Mouse (Mus musculus) CD4-positive helper T cell, adult 2 months (primary cell): ENCODE measurements around the gene Bdh1.

Experiments
- DNase-seq: peaks from one replicate; pipeline ENCODE4 v3.0.0-alpha.2; 2012; ENCODE audit warnings: low read depth, missing footprints, low spot score

The Bdh1 gene

GRCm38 (mm10) chr16:31501751-31502365, 79.8 kb downstream of the Bdh1 start:
- no peak for DNase-seq

DNA sequence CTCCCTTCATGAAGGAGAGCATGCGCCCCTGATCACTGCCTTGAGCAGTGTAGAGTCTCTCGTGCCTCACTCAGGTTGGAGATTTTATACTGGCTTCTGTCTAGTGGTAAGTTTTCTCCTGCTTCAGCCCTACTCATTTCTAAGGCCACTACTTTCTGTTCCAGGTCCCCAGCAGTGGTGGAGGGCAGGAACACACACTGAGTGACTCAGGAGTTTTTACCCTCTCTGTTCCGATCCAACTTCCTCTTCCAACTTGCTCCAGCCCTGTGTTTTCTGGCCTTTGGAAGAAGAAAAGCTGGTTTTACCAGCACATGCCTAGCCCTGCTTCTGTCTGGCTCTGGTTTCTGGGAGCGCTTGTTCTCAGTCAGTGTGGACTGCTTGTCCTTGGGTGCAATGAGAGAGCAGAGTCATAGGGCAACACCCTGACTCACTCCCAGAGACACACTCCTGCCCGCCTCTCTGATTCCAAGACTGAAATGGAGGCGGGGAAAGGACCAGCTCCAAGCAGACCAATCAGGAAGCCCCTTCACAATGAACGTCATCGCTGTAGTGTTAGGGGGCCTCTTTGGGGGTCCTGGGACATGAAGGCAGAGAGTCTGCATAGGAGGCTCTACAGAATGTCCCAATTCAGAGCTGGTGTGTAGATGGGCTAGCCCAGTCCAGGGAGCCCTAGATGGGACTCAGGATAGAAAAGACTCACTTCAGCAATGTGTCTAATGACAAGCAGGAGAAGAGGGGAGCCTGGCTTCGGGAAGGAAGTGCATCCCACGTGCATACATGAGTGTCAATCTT, 84.8 kb downstream of the Bdh1 start:
- DNase-seq = no peak

DNA sequence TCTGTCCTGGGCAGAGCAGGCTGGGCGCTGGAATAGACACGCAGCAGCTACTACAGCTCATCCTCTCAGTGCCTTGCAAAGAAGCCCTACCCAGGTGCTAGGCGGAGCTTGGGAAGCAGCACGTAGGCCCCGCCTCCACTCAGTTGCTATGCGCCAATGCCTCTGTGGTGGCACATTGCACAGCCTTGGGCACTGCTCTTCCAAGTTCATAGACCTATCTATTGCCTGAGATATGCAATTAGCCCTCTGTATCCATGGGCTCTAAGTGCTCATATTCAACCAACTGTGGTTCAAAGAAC, 85.3 kb downstream of the Bdh1 start:
- no peak for DNase-seq

DNA sequence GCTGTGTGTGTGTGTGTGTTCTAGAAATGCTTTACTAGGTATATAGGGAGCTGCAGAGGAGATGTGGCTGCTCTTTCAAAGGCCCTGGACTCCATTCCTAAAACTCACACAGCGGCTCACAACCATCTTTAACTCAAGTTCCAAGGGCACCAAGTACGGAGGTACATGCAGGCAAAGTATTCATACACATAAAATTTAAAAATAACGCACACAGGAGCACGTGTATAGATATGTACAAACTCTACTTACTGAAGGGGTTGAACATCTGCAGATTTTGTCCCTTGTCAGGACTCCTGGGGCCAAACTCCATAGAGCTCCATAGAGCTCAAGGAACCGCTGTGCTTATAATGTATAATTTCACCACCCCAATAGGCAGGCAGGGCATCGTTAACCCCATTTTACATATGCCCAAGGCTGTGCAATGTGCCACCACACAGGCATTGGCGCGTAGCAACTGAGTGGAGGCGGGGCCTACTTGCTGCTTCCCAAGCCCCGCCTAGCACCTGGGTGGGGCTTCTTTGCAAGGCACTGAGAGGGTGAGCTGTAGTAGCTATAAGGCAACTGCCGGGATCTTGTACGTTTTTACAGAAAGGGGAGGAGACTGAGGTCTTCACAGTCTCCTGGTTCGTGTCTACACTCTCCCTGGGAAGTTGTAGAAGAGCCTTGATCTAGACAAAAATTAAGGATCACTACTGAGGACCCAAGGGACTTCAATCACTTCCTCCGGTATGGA, 85.9 kb downstream of the Bdh1 start:
- DNase-seq = no peak
